Mouse (Mus musculus): ENCODE measurements around the gene Apol7e.
"Not testable (repeated sequence)": the region's sequence is repeated elsewhere in the genome, so short reads cannot be mapped to it uniquely, and the experiment has no call there.

The Apol7e gene

GRCm38 (mm10) chr15:77698656-77699055 lies at the start of gene Apol7e:
Gene Apol7e, plus strand, starts transcription at chr15:77698857.
- not testable (repeated sequence) for DNase-seq (ENCODE audit: low read depth in 1 of 2, low spot score in 2 of 2)

- not testable (repeated sequence) for DNase-seq (ENCODE audit: low read depth in 1 of 2, low spot score in 2 of 2)
Measured at GRCm38 (mm10) chr15:77651143-77651542, 47.5 kb upstream of the Apol7e start.

- not testable (repeated sequence) for DNase-seq (ENCODE audit: low read depth in 1 of 2, low spot score in 2 of 2)
Measured at GRCm38 (mm10) chr15:77659773-77660172, 38.9 kb upstream of the Apol7e start.

GRCm38 (mm10) chr15:77661841-77662240 lies 36.8 kb upstream of the Apol7e start:
- DNase-seq (ENCODE audit: low read depth in 1 of 2, low spot score in 2 of 2) = not testable (repeated sequence)

- not testable (repeated sequence) for DNase-seq (ENCODE audit: low read depth in 1 of 2, low spot score in 2 of 2)
Measured at GRCm38 (mm10) chr15:77674081-77674480, 24.6 kb upstream of the Apol7e start.

GRCm38 (mm10) chr15:77683944-77684343 lies 14.7 kb upstream of the Apol7e start:
- not testable (repeated sequence) for DNase-seq (ENCODE audit: low read depth in 1 of 2, low spot score in 2 of 2)

- not testable (repeated sequence) for DNase-seq (ENCODE audit: low read depth in 1 of 2, low spot score in 2 of 2)
Measured at GRCm38 (mm10) chr15:77691532-77692311, 6.9 kb upstream of the Apol7e start.

- DNase-seq (ENCODE audit: low read depth in 1 of 2, low spot score in 2 of 2) = not testable (repeated sequence)
Measured at GRCm38 (mm10) chr15:77694687-77695295, 3.9 kb upstream of the Apol7e start.

GRCm38 (mm10) chr15:77705306-77705705 lies 6.6 kb downstream of the Apol7e start:
- not testable (repeated sequence) for DNase-seq (ENCODE audit: low read depth in 1 of 2, low spot score in 2 of 2)

- not testable (repeated sequence) for DNase-seq (ENCODE audit: low read depth in 1 of 2, low spot score in 2 of 2)
Measured at GRCm38 (mm10) chr15:77708936-77709335, 10.3 kb downstream of the Apol7e start.

GRCm38 (mm10) chr15:77718240-77718639 lies 19.6 kb downstream of the Apol7e start:
- DNase-seq (ENCODE audit: low read depth in 1 of 2, low spot score in 2 of 2) = not testable (repeated sequence)

GRCm38 (mm10) chr15:77721509-77721908 lies 22.9 kb downstream of the Apol7e start:
- not testable (repeated sequence) for DNase-seq (ENCODE audit: low read depth in 1 of 2, low spot score in 2 of 2)

- DNase-seq (ENCODE audit: low read depth in 1 of 2, low spot score in 2 of 2) = not testable (repeated sequence)
Measured at GRCm38 (mm10) chr15:77724208-77724911, 25.7 kb downstream of the Apol7e start.

- DNase-seq (ENCODE audit: low read depth in 1 of 2, low spot score in 2 of 2) = not testable (repeated sequence)
Measured at GRCm38 (mm10) chr15:77725393-77726020, 26.9 kb downstream of the Apol7e start.

- not testable (repeated sequence) for DNase-seq (ENCODE audit: low read depth in 1 of 2, low spot score in 2 of 2)
Measured at GRCm38 (mm10) chr15:77727139-77727538, 28.5 kb downstream of the Apol7e start.

GRCm38 (mm10) chr15:77727745-77728144 lies 29.1 kb downstream of the Apol7e start:
- not testable (repeated sequence) for DNase-seq (ENCODE audit: low read depth in 1 of 2, low spot score in 2 of 2)

GRCm38 (mm10) chr15:77728739-77729138 lies 30.1 kb downstream of the Apol7e start, which contains the start of gene Apol9b:
Gene Apol9b, plus strand, starts transcription at chr15:77729039.
- not testable (repeated sequence) for DNase-seq (ENCODE audit: low read depth in 1 of 2, low spot score in 2 of 2)

- no peak for DNase-seq (ENCODE audit: low read depth in 1 of 2, low spot score in 2 of 2)
Measured at GRCm38 (mm10) chr15:77731605-77732004, 32.9 kb downstream of the Apol7e start.

- not testable (repeated sequence) for DNase-seq (ENCODE audit: low read depth in 1 of 2, low spot score in 2 of 2)
Measured at GRCm38 (mm10) chr15:77732851-77733250, 34.2 kb downstream of the Apol7e start.

- DNase-seq (ENCODE audit: low read depth in 1 of 2, low spot score in 2 of 2) = not testable (repeated sequence)
Measured at GRCm38 (mm10) chr15:77733380-77733779, 34.7 kb downstream of the Apol7e start.

GRCm38 (mm10) chr15:77733903-77734302 lies 35.2 kb downstream of the Apol7e start:
- not testable (repeated sequence) for DNase-seq (ENCODE audit: low read depth in 1 of 2, low spot score in 2 of 2)
